Mouse (Mus musculus): ENCODE data around the gene Adamts17.

The Adamts17 gene

DNA sequence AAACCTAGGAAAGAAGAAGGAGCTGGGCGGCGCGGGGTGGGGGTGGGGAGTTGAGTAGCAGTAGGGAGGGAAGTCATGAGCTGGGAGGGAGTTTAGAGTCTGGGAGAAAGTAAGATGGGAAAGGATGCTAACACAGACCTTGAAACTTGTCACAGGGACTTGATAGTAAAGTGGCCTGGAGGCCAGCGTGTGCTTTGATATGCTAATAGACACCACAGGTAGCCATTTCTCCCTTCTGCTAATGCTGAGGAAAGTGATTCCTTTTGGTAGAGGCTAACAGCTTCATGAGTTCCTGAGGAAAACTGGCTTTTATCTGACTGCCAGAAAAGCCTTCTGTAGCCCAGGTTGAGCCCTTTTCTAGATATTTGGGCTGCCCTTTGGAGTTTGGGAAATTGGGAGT, 344.3 kb downstream of the Adamts17 start:
- no peak for DNase-seq (ENCODE audit: low read depth in 2 of 2, low spot score in 2 of 2)

GRCm38 (mm10) chr7:67199412-67199811, 359.9 kb downstream of the Adamts17 start:
- DNase-seq (ENCODE audit: low read depth in 2 of 2, low spot score in 2 of 2), result peak; percentile 12 to 39

Measured in CD8-positive naive resting alpha-beta T cell, adult 2 months (primary cell).